ENCODE assay signal across 10 mouse cellular contexts in genomic region chr1:34852116-34852878, GRCm38 (mm10). TPM values are rescaled to one million over a fixed set of nuclear protein-coding genes. Genes with fewer than 3 reads are reported as not detected.
A peak's percentile ranks its signal among the peaks of the same experiment; 100 is the strongest.
DNase-seq lines count a peak whose midpoint lies in the region; ATAC-seq and TF ChIP-seq lines count a peak whose summit lies in the region.
"Had no signal": no experiment of that assay in that cellular context is flagged by ENCODE, and none has a peak within 500 bp of the region (broad histone marks: within the 10 kb centered on the region; RNA-seq: fewer than 3 reads in every experiment).

No protein-coding gene starts in this region.

- peak overlapping the region; percentile 33 for H3K9ac ChIP-seq in hindbrain, embryonic 12.5 days
- peak overlapping the region; percentile 59 for H3K9ac ChIP-seq in intestine, embryonic 16.5 days (ENCODE audit: low read depth, low read length)
- H3K9ac ChIP-seq: stomach, embryonic 15.5 days had no signal

- H3K4me2 ChIP-seq in hindbrain, embryonic 12.5 days (replicated peaks) = no peak overlapping the region
- peak overlapping the region; percentile 59 for H3K4me2 ChIP-seq in intestine, embryonic 16.5 days (ENCODE audit: low read depth, low read length)

- H3K4me3 ChIP-seq in hindbrain, embryonic 12.5 days = no peak overlapping the region
- H3K4me3 ChIP-seq in hindbrain, embryonic 10.5 days = no peak overlapping the region
- peak overlapping the region; percentile 15 for H3K4me3 ChIP-seq in C2C12 (ENCODE audit: insufficient read depth, poor library complexity, severe bottlenecking)
- H3K4me3 ChIP-seq in intestine, embryonic 16.5 days (ENCODE audit: low read length) = peak overlapping the region; percentile 74
- H3K4me3 ChIP-seq: stomach, embryonic 15.5 days had no signal

- H3K27ac ChIP-seq in hindbrain, embryonic 12.5 days = no peak overlapping the region
- H3K27ac ChIP-seq in hindbrain, embryonic 10.5 days = no peak overlapping the region
- peak overlapping the region; percentile 77 for H3K27ac ChIP-seq in intestine, embryonic 16.5 days (ENCODE audit: low read length)

- H3K27me3 ChIP-seq in hindbrain, embryonic 12.5 days = no peaks in the 10 kb centered on the region
- H3K27me3 ChIP-seq in hindbrain, embryonic 10.5 days (ENCODE audit: insufficient read depth, poor library complexity, severe bottlenecking) = no peaks in the 10 kb centered on the region
- no peaks in the 10 kb centered on the region for H3K27me3 ChIP-seq in C2C12 (ENCODE audit: control insufficient read depth, insufficient read depth, insufficient read length)
- no peaks in the 10 kb centered on the region for H3K27me3 ChIP-seq in intestine, embryonic 16.5 days (replicated peaks; ENCODE audit: control insufficient read depth, insufficient read depth, low read length)
- H3K27me3 ChIP-seq: stomach, embryonic 15.5 days had no signal

- H3K79me3 ChIP-seq in C2C12 (ENCODE audit: low read depth) = peaks cover 53% of the 10 kb centered on the region

- ATAC-seq in hindbrain, embryonic 12.5 days (ENCODE audit: low FRiP score) = no peak
- ATAC-seq in CD4-positive, CD25-positive, alpha-beta regulatory T cell, adult 4 months = peak; percentile 66
- ATAC-seq in intestine, embryonic 16.5 days = no peak
- no peak for ATAC-seq in monocyte, adult 5-6 weeks (replicated peaks; ENCODE audit: insufficient number of reproducible peaks, low FRiP score, low TSS enrichment, poor library complexity, severe bottlenecking)

- no peaks in the 10 kb centered on the region for H3K36me3 ChIP-seq in hindbrain, embryonic 12.5 days
- H3K36me3 ChIP-seq in hindbrain, embryonic 10.5 days = no peaks in the 10 kb centered on the region
- peaks cover 8% of the 10 kb centered on the region for H3K36me3 ChIP-seq in C2C12 (ENCODE audit: control insufficient read depth, insufficient read depth)
- no peaks in the 10 kb centered on the region for H3K36me3 ChIP-seq in intestine, embryonic 16.5 days (ENCODE audit: control insufficient read depth, insufficient read depth, low read length)
- H3K36me3 ChIP-seq: stomach, embryonic 15.5 days had no signal

- no peak for DNase-seq in hindbrain, embryonic 10.5 days (ENCODE audit: low spot score)
- no peak for DNase-seq in cerebellum, postnatal 10 days
- no peak for DNase-seq in cerebellum, adult 9-11 months
- DNase-seq: cerebellum, adult 9-10 months had no signal

- peak overlapping the region; percentile 58 for H3ac ChIP-seq in C2C12 (ENCODE audit: control insufficient read depth, insufficient read length, low read depth)

- peaks cover 31% of the 10 kb centered on the region for H3K4me1 ChIP-seq in hindbrain, embryonic 12.5 days
- peaks cover 27% of the 10 kb centered on the region for H3K4me1 ChIP-seq in hindbrain, embryonic 10.5 days (replicated peaks)
- H3K4me1 ChIP-seq in intestine, embryonic 16.5 days (ENCODE audit: control insufficient read depth, insufficient read depth, low read length) = peaks cover 7% of the 10 kb centered on the region
- H3K4me1 ChIP-seq: stomach, embryonic 15.5 days had no signal

- peaks cover 73% of the 10 kb centered on the region for H3K79me2 ChIP-seq in C2C12 (ENCODE audit: control insufficient read depth, insufficient read depth)

- TF ChIP-seq CTCF in C2C12 (IDR thresholded peaks at IDR 0.05; ENCODE audit: control insufficient read depth, insufficient read depth, insufficient read length) = no peak

- no peaks in the 10 kb centered on the region for H3K9me3 ChIP-seq in hindbrain, embryonic 12.5 days (replicated peaks)
- no peaks in the 10 kb centered on the region for H3K9me3 ChIP-seq in hindbrain, embryonic 10.5 days
- no peaks in the 10 kb centered on the region for H3K9me3 ChIP-seq in intestine, embryonic 16.5 days (ENCODE audit: control insufficient read depth, low read length)
- H3K9me3 ChIP-seq: stomach, embryonic 15.5 days had no signal

- WGBS in hindbrain, embryonic 12.5 days = 85% methylated on average over 11 of the region's 11 CpGs
- 88% methylated on average over 11 of the region's 11 CpGs for WGBS in hindbrain, embryonic 10.5 days
- WGBS in intestine, embryonic 16.5 days = 67% methylated on average over 11 of the region's 11 CpGs

TF ChIP-seq in C2C12, 6 proteins besides CTCF, POLR2A, EP300 and RAD21:
- TF ChIP-seq MYOD1 (IDR thresholded peaks at IDR 0.05; ENCODE audit: control insufficient read depth, insufficient read length, low read depth) (no peak), MAX (IDR thresholded peaks at IDR 0.05) (no peak), MYOG (IDR thresholded peaks at IDR 0.05; ENCODE audit: control insufficient read depth, extremely low read depth, insufficient read length) (no peak), FOSL1 (IDR thresholded peaks at IDR 0.05; ENCODE audit: insufficient read depth, low read length, poor library complexity, severe bottlenecking) (no peak), CEBPB (IDR thresholded peaks at IDR 0.05; ENCODE audit: low read depth) (no peak), USF1 (IDR thresholded peaks at IDR 0.05; ENCODE audit: low read depth) (no peak)
TF ChIP-seq in C2C12: peak in this region for 0.

RNA-seq across cellular contexts. Expression of gene Plekhb2, which starts 2.5 kb away (rescaled TPM):
- 50.8 and 59.8 TPM in 2 replicates for polyA plus RNA-seq in hindbrain, embryonic 12.5 days (2016; fragmentation: Nextera tagmentation; extraction: Ambion mirVana)
- 45.6 and 57.9 TPM in 2 replicates for polyA plus RNA-seq in hindbrain, embryonic 10.5 days (2016; fragmentation: Nextera tagmentation; extraction: Ambion mirVana)
- 57.1 TPM for polyA plus RNA-seq in C2C12 (2012; fragmentation: generic; extraction: Trizol)
- 100 to 1,000 TPM; 122 to 127 TPM for polyA plus RNA-seq in CD4-positive, CD25-positive, alpha-beta regulatory T cell, adult 4 months (2017; shearing (Covaris generic))
- 118 and 132 TPM in 2 replicates for polyA plus RNA-seq in intestine, embryonic 16.5 days (2015; fragmentation: Nextera tagmentation; extraction: Ambion mirVana)
- 32.1 to 49.0 TPM (median 41.0 TPM) in 3 replicates for total RNA-seq in monocyte, adult 5-6 weeks (2017)

RNA-seq across cellular contexts. Expression of gene Fam168b, which starts 9.4 kb away (rescaled TPM):
- 170 TPM in 2 replicates for polyA plus RNA-seq in hindbrain, embryonic 12.5 days (2016; fragmentation: Nextera tagmentation; extraction: Ambion mirVana)
- 119 and 142 TPM in 2 replicates for polyA plus RNA-seq in hindbrain, embryonic 10.5 days (2016; fragmentation: Nextera tagmentation; extraction: Ambion mirVana)
- polyA plus RNA-seq in C2C12 (2012; fragmentation: generic; extraction: Trizol) = 63.2 TPM
- polyA plus RNA-seq in CD4-positive, CD25-positive, alpha-beta regulatory T cell, adult 4 months (2017; shearing (Covaris generic)) = 10 to 100 TPM; 22.8 to 23.8 TPM
- 24.9 and 45.5 TPM in 2 replicates for polyA plus RNA-seq in intestine, embryonic 16.5 days (2015; fragmentation: Nextera tagmentation; extraction: Ambion mirVana)
- 101 to 121 TPM (median 108 TPM) in 3 replicates for total RNA-seq in monocyte, adult 5-6 weeks (2017)

Comparison
In these comparisons a context has a peak if more than half of its experiments do, and no peak if none do; other contexts are left out.
1. H3K4me3 ChIP-seq: peak in C2C12 (single experiment) and intestine, embryonic 16.5 days (single experiment); none in hindbrain, embryonic 12.5 days (single experiment) and hindbrain, embryonic 10.5 days (single experiment).